In the genomic region with DNA sequence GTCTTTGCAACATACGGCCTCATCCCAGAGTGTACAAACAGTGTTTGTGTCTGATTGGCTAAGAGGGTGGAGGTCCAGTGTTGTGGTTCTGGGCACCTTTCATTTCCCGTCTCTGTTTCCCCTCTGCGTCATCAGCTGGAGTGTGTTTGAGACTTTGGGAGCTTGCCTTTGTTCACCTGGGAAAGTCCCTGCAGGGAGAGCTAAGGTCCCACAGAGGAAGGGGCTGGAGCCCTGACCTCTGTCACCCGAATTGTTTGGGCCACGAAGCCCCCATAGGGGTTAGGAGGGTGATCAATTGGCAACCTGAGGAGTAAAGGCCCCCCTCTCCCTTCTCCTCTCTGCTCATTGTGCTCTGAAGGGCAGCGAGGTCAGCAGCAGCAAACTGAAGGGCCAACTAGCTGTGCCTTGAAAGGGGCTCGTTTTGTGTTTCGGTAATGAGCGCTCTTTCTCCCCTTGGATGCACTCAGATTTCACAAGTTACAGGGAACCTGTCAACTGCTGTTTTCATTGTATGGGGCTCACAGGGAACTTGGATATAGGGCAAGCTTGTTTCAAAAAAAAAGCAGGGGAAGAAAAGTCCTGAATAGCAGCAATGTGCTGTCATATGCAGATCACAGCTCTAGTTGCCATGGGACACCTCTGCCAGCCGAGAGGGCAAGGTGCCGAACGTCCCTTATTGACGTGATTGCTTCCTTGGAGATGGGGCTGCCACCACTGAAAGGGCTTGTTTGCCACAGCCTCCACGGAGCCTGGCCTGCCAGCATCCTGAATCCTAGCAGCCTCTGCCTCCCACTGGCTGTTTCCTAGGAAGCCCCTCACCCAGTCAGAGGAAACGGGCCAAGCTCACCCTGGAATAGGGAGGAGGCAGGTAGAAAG, we compare ENCODE assay signal across 8 mouse cellular contexts.
DNase-seq lines count a peak whose midpoint lies in the region; ATAC-seq and TF ChIP-seq lines count a peak whose summit lies in the region.

No protein-coding gene starts in this region.

- no peaks in the 10 kb centered on the region for H3K9me3 ChIP-seq in hindbrain, embryonic 11.5 days (ENCODE audit: control insufficient read depth, low read length)

- peak overlapping the region; percentile 67 for H3K27ac ChIP-seq in cortical plate, adult 2 months (ENCODE audit: insufficient read depth, low read length)
- H3K27ac ChIP-seq in hindbrain, embryonic 11.5 days (ENCODE audit: low read depth, low read length) = peak overlapping the region; percentile 83

- TF ChIP-seq POLR2A in cortical plate, adult 2 months (IDR thresholded peaks at IDR 0.05; ENCODE audit: extremely low read depth, insufficient read depth, low read length) = no peak

- WGBS in hindbrain, embryonic 11.5 days = 5% methylated on average over 15 of the region's 15 CpGs

- H3K27me3 ChIP-seq in hindbrain, embryonic 11.5 days (ENCODE audit: control insufficient read depth, insufficient read depth, low read length) = no peaks in the 10 kb centered on the region

- DNase-seq in brain, adult 2 months (ENCODE audit: low read depth, low spot score) = peak; percentile 42
- DNase-seq in hindbrain, embryonic 11.5 days (ENCODE audit: low spot score) = peak; percentile 77
- DNase-seq in lung, postnatal 25 days (ENCODE audit: low spot score) = peak; percentile 66
- peak; percentile 83 to 86 for DNase-seq in right cerebral cortex, postnatal 10 days (ENCODE audit: low spot score in 2 of 2)
- no peak for DNase-seq in kidney, postnatal 4 days
- no peak for DNase-seq in natural killer cell, adult 2 months (ENCODE audit: low spot score in 2 of 2)
- DNase-seq in adrenal gland, postnatal 25 days = no peak

- TF ChIP-seq CTCF in cortical plate, adult 2 months (IDR thresholded peaks at IDR 0.05; ENCODE audit: extremely low read depth, insufficient read depth, low read length) = no peak

- no peak overlapping the region for H3K9ac ChIP-seq in hindbrain, embryonic 11.5 days (ENCODE audit: low read depth, low read length)

- H3K4me3 ChIP-seq in cortical plate, adult 2 months (ENCODE audit: insufficient read depth, low read length) = no peak overlapping the region
- H3K4me3 ChIP-seq in hindbrain, embryonic 11.5 days (ENCODE audit: low read depth, low read length) = no peak overlapping the region

- H3K36me3 ChIP-seq in hindbrain, embryonic 11.5 days (ENCODE audit: control insufficient read depth, insufficient read depth, low read length) = no peaks in the 10 kb centered on the region

- peak; percentile 85 for ATAC-seq in hindbrain, embryonic 11.5 days (ENCODE audit: low FRiP score)

- H3K4me2 ChIP-seq in hindbrain, embryonic 11.5 days (replicated peaks; ENCODE audit: low read depth, low read length) = no peak overlapping the region; the same call in 1 of the 2 replicates

- H3K4me1 ChIP-seq in cortical plate, adult 2 months (ENCODE audit: control insufficient read depth, insufficient read depth, low read length) = peaks cover 1% of the 10 kb centered on the region; the same call in 1 of the 2 replicates
- peaks cover 2% of the 10 kb centered on the region for H3K4me1 ChIP-seq in hindbrain, embryonic 11.5 days (replicated peaks; ENCODE audit: control insufficient read depth, insufficient read depth, low read length)

Comparison
In these comparisons a context has a peak if more than half of its experiments do, and no peak if none do; other contexts are left out.
1. DNase-seq: peak in brain, adult 2 months (single experiment), hindbrain, embryonic 11.5 days (single experiment), lung, postnatal 25 days (single experiment) and right cerebral cortex, postnatal 10 days (2 of 2); none in kidney, postnatal 4 days (0 of 2), natural killer cell, adult 2 months (0 of 2) and adrenal gland, postnatal 25 days (single experiment).